Mouse (Mus musculus): ENCODE measurements around the gene Grin2d.

Grin2d gene

DNA sequence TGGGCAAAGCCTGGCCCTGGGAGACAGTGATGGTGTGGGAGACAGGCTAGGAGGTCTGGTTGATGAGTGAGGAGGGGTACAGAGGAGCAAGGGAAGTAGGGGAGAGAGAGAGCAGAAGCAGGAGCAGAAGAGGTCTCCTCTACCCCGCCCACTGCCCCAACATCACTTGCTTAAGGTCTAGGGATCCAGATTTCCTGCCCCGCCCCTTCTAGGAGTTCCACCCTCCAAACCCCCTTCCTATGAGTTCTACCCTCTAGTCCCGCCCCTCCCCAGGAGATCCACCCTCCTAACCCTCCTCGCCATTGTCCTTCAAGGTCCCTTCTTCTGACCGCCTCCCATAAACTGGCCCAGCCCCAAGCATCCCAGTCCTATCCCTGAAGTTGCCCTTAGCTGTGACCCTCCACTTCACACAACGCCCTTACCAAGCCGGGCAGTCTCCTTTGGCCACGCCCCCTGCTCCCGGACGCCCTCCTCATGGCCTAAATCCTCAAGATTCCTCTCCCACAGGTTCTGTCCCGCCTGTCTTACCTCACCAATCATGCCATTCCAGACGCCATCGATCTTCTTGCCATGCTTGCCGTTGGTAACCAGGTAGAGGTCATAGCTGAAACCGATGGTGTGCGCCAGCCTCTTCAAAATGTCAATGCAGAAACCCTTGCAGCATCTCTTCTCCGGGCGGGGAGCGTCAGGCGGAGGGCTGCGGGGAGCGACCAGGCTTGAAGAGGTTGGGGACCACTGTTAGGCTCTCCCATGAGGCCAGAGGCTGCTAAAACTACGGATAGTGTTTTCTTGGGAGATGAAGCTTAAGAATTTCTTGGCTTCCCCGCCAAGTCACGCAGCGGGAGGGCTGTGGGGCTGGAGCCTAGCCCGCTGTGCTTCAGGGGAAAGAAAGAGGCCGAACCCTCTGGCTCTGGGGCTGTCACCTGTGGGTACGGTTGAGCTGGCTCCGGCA, 21.0 kb downstream of the Grin2d start:
- in situ Hi-C loops (cut with MseI, MboI) = no loop called here

- in situ Hi-C loops (cut with MseI, MboI) = no loop called here
Observed at GRCm38 (mm10) chr7:45853089-45853488, 25.1 kb downstream of the Grin2d start.

DNA sequence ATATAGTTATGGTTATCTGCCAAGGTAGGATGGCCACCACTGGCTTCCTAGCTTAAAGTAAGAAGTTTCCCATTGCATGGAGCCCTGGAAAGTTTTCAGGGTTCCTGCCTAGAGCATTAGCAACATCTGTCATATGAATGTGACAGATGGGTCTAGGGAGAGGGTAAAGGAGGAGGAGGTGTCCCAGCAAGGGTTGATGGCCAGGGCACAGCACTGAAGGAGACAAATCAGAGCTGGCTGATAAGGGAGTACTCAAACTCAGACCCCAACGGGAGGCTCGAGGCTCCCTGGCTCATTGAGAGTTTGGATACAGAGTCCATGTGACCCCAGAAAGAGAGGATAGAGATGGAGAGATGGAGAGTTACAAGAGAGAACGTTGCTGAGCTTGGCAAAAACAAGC, 27.5 kb downstream of the Grin2d start:
- in situ Hi-C loops (cut with MseI, MboI) = no loop called here

DNA sequence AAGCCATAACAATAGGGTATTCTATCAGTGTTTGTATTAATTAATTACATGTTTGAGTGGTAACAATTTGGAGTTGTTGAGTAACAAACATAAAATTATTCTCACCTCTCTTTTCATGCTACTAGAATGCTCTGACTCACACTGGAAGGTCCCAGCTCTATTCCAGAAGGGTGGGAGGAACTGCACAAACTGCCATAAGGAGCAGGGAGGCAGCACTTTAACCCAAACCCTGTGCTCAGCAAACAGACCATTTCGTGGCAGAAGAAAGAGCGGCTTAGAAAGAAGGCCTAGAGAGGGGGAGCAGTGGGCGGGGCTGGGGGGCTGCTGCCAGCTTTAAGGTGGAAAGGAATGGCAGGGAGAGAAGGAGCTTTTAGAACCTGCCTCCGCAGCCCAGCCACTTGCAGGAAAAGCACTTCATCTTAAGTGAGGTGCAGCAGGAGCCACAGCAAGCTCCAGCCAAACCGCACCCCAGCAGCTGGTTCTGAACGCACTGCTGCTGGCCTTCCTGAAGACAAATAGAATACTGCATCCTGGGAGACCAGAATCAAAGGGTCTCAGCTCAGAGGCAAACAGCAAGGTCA, 29.6 kb downstream of the Grin2d start:
- in situ Hi-C loops (cut with MseI, MboI) = no loop called here

DNA sequence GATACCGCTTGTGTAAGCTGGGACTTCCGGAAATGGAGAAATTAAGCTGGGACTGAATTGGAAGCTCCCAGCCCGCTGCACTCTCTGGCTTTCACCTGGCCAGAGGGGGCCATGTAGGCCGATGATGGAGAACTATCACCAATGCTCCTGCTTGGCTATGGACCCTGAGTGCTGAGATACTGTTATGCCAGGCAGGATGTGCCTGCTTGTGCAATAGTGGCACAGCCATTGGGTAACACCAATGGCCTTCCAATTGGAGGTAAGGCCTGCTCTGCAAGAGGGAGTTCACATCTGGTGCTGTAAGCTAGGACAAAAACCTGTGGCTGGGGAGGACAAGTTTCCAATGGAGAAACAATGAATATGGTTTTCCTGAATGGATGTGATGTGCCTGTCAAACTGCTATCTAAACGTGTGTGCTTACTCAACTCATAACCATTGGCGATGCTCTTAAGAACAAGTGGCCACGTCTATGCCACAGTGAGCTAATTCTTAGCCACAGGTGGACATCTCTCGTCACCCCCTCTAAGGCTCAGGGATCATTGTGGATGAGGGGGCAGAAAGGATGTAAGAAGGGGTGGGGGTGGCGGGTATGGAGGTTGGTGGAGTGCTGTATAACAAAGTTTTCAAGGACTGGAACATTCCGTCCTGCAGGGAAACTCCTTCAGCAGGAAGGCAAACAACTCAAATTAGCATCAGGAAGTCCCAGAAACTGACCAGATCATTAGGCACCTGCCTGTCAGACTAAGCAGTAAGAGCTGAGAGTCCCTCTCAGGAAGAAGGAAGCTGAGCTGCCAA, 35.0 kb downstream of the Grin2d start:
- in situ Hi-C loops (cut with MseI, MboI) = no loop called here

GRCm38 (mm10) chr7:45833924-45834323, 44.3 kb downstream of the Grin2d start:
- in situ Hi-C loops (cut with MseI, MboI) = no loop called here

GRCm38 (mm10) chr7:45833148-45833790, 44.9 kb downstream of the Grin2d start:
- in situ Hi-C loops (cut with MseI, MboI) = no loop called here

GRCm38 (mm10) chr7:45832428-45832827, 45.8 kb downstream of the Grin2d start:
- in situ Hi-C loops (cut with MseI, MboI) = no loop called here

- in situ Hi-C loops (cut with MseI, MboI) = no loop called here
Observed at GRCm38 (mm10) chr7:45831128-45831525, 47.1 kb downstream of the Grin2d start.

GRCm38 (mm10) chr7:45830427-45831127, 47.6 kb downstream of the Grin2d start, which contains the start of gene Grwd1:
TSS of gene Grwd1 (minus strand) at chr7:45830944.
- in situ Hi-C loops (cut with MseI, MboI) = no loop called here

GRCm38 (mm10) chr7:45826631-45827030, 51.5 kb downstream of the Grin2d start:
- in situ Hi-C loops (cut with MseI, MboI) = no loop called here

DNA sequence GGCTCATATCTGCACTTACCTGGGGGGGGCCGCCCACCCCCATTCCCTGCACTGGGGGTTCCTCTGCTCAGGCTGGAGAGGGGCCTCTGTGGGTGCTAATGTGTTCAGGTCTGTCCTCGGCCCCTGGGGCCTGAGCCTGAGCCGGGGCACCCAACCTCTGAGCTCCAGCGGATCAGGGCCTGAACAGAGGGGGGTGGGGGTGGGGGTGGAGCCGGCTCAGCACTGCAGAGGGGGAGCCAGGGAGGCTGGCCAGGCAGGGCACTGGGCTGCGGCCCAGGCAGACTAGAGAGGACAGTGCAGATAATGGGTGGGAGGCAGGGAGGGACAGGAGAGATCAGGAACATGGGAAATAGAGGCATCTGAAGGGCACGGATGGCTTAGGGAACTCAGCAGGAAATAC, 53.6 kb downstream of the Grin2d start, which contains the start of gene Kcnj14:
Gene Kcnj14 (minus strand): TSS at position 185 of the 400 bp plus-strand sequence.
- in situ Hi-C loops (cut with MseI, MboI) = no loop called here

- in situ Hi-C loops (cut with MseI, MboI) = no loop called here
Observed at GRCm38 (mm10) chr7:45820913-45821312, 57.3 kb downstream of the Grin2d start.

- in situ Hi-C loops (cut with MseI, MboI) = no loop called here
Observed at GRCm38 (mm10) chr7:45819843-45820242, 58.3 kb downstream of the Grin2d start.

GRCm38 (mm10) chr7:45815984-45816351, 62.2 kb downstream of the Grin2d start:
- in situ Hi-C loops (cut with MseI, MboI) = no loop called here

- in situ Hi-C loops (cut with MseI, MboI) = no loop called here
Observed at GRCm38 (mm10) chr7:45815323-45815983, 62.7 kb downstream of the Grin2d start.

GRCm38 (mm10) chr7:45814841-45815240, 63.3 kb downstream of the Grin2d start:
- in situ Hi-C loops (cut with MseI, MboI) = no loop called here

DNA sequence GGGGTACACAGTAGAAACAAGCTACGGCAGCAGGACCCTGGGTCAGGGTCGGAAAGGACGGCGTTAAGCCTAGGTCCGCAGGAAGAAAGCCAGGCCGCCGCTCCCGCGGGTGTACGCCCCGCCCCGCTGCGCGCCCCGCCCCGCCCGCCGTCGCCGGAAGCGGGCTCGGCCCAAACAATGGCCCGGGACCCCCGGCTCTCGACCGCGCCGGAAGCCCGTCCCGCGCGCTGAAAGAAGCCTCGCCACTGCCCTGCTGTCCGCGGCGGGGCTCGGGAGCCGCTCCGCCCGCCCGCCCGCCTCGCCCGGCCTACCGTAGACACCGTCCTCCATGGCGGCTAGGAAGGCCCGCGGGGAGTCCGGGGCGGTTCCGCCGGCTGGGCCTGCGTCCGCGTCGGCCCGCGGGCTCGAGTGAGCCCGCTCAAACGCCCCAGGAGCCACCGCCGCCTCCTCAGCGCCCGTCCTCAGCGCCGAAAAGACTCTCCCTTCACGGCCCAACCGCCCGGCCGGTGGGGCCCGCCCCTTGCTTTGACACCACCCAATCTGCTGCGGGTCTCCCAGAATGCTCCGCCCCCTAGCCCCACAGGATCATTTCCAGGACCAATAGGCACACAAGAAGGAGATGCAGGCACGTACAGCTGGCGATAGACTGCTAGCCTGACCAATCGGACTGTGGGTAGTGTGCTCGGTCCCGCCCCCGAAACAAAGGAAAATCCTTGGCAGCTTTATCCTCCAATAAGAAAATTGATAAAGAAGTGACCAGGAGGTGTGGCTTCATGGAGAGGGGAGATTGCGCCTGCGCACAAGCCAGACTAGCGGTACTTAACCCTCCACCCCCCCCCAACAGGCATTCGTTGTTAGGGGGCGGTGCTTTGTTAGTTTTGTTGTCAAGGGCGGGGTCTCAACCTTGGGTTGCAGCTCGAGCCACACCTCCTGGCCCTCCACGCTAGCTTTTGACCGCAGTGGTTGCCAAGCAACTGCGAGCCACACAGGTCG, 64.1 kb downstream of the Grin2d start, which contains the start of gene Cyth2:
Gene Cyth2 (minus strand): TSS at position 795 of the 993 bp plus-strand sequence.
- in situ Hi-C loops (cut with MseI, MboI) = no loop called here

GRCm38 (mm10) chr7:45812921-45813320, 65.3 kb downstream of the Grin2d start:
- in situ Hi-C loops (cut with MseI, MboI) = no loop called here
